Mouse (Mus musculus): ENCODE measurements around the gene Ugt1a1.
"Not testable (repeated sequence)": the region's sequence is repeated elsewhere in the genome, so short reads cannot be mapped to it uniquely, and the experiment has no call there.

Gene Ugt1a1

GRCm38 (mm10) chr1:88211812-88212211 is at the start of gene Ugt1a1:
Gene Ugt1a1, plus strand, starts transcription at chr1:88211959.
- DNase-seq: no peak

- no peak for DNase-seq
These were observed 46.0 kb upstream of the Ugt1a1 start, which contains the start of gene Ugt1a5 for GRCm38 (mm10) chr1:88165711-88166110. Gene Ugt1a5, plus strand, starts transcription at chr1:88166012.

- not testable (repeated sequence) for DNase-seq
These were observed 39.6 kb upstream of the Ugt1a1 start for GRCm38 (mm10) chr1:88172190-88172589.

- no peak for DNase-seq
These were observed 32.1 kb upstream of the Ugt1a1 start for GRCm38 (mm10) chr1:88179657-88180056.

- DNase-seq: no peak
These were observed 25.3 kb upstream of the Ugt1a1 start for GRCm38 (mm10) chr1:88186325-88186935.

- no peak for DNase-seq
These were observed 19.6 kb upstream of the Ugt1a1 start for GRCm38 (mm10) chr1:88192136-88192535.

- no peak for DNase-seq
These were observed 16.1 kb upstream of the Ugt1a1 start for GRCm38 (mm10) chr1:88195687-88196086.

GRCm38 (mm10) chr1:88197443-88197842 is 14.3 kb upstream of the Ugt1a1 start:
- DNase-seq: no peak

GRCm38 (mm10) chr1:88199996-88200395 is 11.8 kb upstream of the Ugt1a1 start:
- DNase-seq: peak; percentile 64 to 65

- no peak for DNase-seq
These were observed 11.3 kb upstream of the Ugt1a1 start, which contains the start of gene Ugt1a2 for GRCm38 (mm10) chr1:88200456-88200855. Gene Ugt1a2, plus strand, starts transcription at chr1:88200601.

- DNase-seq: peak; percentile 89 to 92
These were observed 6.4 kb upstream of the Ugt1a1 start, which contains the start of gene Dnajb3 for GRCm38 (mm10) chr1:88205294-88205922. Gene Dnajb3, minus strand, starts transcription at chr1:88205782.

GRCm38 (mm10) chr1:88206843-88207479 is 4.8 kb upstream of the Ugt1a1 start:
- DNase-seq: no peak

- no peak for DNase-seq
These were observed 734 bp downstream of the Ugt1a1 start for GRCm38 (mm10) chr1:88212341-88213045.

GRCm38 (mm10) chr1:88213061-88213460 is 1.3 kb downstream of the Ugt1a1 start:
- no peak for DNase-seq

GRCm38 (mm10) chr1:88213766-88214461 is 2.2 kb downstream of the Ugt1a1 start:
- no peak for DNase-seq

GRCm38 (mm10) chr1:88214462-88214952 is 2.7 kb downstream of the Ugt1a1 start:
- DNase-seq: no peak

GRCm38 (mm10) chr1:88215466-88216380 is 4.0 kb downstream of the Ugt1a1 start:
- no peak for DNase-seq

- DNase-seq: no peak
These were observed 4.8 kb downstream of the Ugt1a1 start for GRCm38 (mm10) chr1:88216551-88216950.

GRCm38 (mm10) chr1:88217144-88217543 is 5.4 kb downstream of the Ugt1a1 start:
- no peak for DNase-seq

- no peak for DNase-seq
These were observed 5.8 kb downstream of the Ugt1a1 start for GRCm38 (mm10) chr1:88217576-88217975.

GRCm38 (mm10) chr1:88218051-88218450 is 6.3 kb downstream of the Ugt1a1 start:
- peak in 1 of 2 experiments; percentile 14 for DNase-seq

All from cerebellum, postnatal 25 days (tissue).